Mouse (Mus musculus): ENCODE measurements around the gene Timp3.

Timp3 gene

DNA sequence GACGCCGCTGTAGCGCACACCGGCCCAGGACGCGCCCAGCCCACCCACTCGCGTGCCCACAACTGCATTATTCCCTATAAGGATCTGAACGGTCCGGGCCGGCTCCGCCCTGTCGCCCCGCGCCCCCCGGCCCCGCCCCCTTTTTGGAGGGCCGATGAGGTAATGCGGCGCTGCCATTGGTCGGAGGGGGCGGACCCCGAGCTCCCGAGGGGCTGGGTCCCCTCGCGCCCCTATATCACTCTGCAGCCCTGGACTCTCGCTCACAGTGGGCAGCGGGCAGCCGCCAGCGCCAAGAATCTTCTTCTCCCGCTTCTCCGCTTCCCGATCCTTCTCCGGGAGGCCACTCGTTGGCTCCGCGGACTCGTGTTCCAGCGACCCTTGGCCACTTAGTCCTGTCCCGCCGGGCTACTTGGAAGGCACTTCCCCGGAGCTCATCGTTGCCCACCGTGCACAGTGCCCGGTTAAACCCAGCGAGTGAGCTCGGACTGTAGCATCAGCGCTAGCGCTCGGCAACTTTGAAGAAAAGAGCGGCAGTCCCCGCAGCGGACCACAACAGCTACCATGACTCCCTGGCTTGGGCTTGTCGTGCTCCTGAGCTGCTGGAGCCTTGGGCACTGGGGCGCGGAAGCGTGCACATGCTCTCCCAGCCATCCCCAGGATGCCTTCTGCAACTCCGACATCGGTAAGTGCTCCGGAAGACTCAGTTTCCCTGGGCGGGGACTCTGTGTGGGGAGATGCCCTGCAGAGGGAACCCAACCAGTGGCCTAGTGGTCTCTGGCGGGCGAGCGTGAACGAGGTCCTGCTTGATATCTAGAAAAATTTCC lies at the start of gene Timp3:
TSS of gene Timp3 (plus strand) at position 80 of the 824 bp plus-strand sequence.
- peak; percentile 83 for DNase-seq (ENCODE audit: low read depth, low spot score)

DNA sequence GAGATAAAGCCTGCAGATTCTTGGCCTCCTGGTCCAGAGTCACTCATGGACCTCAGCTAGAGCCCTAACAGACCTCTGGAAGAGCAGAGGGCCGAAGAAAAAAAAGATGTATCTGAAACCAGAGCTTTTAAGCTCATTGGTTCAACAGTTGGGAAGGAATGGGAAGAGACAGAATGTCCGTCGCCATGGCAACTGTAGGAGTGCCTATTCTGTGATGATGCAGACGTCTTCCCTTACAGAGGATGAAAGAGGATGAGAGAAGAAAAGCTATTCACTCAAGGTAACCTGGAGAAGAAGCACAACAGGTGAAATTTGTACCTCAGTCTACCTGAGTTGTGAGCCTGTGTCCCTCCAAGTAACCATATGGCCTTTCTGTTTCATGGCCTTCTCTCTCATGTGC lies 44.0 kb upstream of the Timp3 start:
- DNase-seq (ENCODE audit: low read depth, low spot score) = peak; percentile 54

DNA sequence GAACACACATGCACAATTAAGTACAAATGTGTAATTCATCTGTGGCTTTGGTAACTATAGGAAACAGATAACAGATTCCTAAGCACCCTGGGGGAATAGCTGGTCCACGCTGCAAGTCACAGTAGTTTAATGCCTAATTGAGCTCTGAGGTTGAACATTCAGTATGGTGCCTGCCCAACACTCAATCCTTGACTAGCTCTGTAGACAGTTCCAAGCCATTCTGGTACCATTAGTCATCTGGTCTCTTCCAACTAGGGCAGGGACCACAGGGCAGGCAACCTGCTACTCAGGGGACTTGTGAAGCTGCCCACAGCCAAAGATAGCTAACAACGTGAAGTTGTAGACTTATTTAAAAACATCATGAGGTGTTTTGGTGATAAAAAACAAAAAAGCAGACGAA lies 43.1 kb upstream of the Timp3 start:
- DNase-seq (ENCODE audit: low read depth, low spot score) = no peak

DNA sequence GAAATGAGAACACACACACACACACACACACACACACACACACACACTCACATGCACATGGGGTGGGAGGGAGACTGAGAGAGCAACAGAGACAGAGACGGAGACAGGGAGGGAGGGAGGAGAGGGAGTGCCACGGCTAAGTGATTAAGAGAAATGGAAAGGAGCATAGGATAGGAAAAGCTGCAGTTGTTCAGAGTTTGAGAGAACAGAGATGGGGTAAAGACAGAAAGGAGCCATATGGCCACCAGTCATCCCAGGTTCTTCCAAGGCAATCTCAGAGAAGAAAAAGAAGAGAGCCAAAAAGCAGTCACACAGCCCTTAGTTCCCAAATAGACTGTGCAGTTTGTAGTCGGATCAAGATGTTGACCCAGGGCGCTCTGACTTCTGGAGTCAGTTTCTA lies 42.1 kb upstream of the Timp3 start:
- DNase-seq (ENCODE audit: low read depth, low spot score) = no peak

DNA sequence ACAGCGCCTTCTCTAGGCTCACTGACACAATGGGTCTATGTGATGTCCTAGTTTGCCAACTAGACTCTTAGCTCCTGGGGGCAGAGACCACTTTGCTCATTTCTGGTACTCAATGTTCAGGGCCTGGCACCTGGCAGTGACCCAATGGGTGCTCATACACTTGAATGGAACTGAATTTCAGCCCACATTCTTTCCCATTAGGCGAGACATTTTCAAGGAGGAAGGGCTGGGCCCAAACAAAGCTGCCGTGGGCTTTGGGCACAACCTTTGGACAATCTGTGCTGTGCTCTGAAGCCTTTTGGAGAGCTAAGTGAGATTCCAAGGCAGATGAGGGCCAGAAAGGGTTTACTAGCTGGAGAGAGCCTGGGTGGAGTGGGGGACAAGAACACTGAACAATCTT lies 41.2 kb upstream of the Timp3 start:
- no peak for DNase-seq (ENCODE audit: low read depth, low spot score)

DNA sequence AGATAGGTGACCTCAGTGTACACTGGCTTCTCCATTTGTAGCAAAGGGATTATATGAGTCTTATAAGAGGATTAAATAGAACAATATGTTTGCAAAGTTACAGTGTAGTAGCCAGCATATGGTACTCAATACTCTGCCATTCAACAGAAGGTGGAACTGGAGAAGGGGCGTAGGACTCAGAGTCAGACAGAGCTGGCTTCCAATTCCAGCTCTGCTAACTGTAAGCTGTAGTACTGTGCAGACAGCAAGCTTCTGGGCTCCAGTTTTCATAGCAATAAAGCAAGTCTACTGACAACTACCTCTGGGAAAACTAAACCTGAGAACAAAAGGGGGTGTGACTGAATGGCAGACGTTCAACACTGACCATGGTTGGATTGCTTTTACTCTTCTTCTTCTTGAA lies 38.4 kb upstream of the Timp3 start:
- no peak for DNase-seq (ENCODE audit: low read depth, low spot score)

DNA sequence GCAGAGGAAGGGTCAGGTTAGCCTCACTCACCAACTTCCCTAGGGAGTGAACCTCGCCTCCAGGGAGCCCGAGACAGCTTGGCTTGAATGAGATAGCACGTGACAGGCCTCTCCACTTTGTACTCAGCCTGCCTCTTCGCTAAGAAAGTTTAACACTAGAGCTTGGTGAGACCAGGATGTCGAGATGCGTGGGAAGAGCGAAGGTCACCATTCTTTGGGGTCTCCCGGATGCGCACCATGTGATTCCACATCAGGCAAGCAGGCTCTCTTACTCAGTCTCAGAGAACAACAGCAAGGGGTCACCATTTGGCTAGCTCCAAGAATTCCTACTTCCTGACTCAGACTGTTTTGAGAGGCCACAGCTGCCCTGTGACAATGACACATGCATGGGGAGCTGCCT lies 35.6 kb upstream of the Timp3 start:
- no peak for DNase-seq (ENCODE audit: low read depth, low spot score)

DNA sequence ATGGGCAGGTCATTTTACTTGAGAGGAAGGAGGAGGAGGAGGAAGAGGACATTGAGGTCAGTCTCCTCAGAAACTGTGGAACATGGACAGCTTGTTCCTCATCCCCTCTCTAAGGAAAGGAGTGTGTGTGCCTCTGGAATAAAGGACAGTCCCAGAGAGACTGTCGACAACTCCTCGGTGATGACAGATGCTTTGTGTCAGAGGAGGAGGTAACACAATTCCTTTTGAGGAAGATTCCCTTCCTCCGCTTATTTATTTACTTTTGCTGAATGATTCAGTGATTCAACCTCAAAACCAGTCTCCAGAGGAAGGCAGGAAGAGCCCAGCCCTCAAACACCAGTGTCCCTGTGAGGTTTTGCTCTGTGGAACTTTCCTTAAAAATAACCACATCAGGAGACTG lies 29.9 kb upstream of the Timp3 start:
- DNase-seq (ENCODE audit: low read depth, low spot score) = no peak

DNA sequence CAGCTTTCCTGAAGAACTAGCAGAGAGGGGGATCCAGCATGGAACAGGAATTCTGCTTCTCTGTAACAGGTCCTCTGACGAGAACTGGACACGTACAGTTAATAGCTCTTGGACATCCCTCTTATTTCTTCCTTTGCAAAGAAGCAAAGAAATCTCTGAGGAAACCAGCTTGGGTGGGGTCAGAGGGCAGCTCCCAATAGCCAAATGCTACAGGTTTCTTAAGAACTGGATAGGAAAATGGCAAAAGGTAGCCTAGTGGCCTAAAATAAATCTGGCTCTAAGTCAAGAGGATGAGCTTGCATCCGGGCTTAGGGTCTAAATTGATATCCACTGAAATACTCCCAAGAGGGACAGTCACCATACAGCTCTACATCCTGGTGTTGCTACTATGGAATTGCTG lies 27.3 kb upstream of the Timp3 start:
- DNase-seq (ENCODE audit: low read depth, low spot score) = no peak

DNA sequence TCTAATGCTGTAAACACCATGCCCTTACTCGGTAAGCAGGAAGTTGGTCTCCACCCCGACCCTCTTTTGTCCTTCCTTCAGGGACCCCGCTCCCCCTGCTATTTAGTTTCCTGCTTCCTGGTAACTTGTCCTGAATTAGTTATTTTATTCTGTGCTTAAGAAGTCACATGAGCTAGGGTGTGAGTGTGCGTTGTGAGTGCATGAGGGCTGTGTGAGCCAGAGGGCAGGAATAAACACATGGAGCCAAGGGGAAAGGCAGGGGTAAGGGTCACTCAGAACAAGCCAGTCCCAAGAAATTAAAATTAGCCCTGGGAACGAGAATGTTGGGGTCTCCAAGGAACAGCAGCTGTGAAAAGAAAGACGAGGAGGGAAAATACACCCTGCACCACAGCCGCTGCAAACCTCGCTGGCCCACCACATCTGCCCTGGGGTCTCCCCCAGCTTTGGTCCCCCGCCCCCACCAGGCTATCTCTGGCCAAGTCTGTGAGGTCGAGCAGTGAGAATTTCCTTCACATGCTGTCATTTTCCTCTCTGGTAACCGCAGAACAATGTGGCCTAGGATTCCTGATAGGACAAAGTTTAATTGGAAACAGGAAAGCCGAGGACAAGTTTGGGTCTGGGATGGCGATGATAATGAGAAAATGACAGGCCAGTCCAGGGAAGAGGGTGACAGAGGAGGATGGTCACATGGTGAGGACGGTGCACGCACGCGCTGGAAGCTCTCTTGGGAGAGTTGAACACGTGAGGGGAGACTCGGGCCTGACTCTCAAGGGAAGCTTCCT lies 26.6 kb upstream of the Timp3 start:
- no peak for DNase-seq (ENCODE audit: low read depth, low spot score)

DNA sequence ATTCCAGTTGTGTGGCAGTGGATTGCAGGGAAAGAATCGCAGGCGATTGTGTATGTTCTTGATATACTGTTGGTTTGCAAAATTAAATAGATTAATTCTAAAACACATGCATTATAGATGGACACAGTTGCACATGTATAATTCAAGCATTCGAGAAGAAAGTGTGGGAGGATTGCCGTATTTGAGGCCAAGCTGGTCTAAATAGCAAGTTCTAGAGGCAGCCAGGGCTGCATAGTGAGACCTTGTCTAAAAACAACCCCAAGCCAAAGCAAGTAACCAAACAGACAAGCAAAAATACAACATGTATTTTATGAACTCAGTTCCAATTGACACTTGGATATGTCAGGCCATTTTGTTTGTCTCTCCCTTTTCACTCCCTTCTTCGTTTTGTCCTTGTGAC lies 24.6 kb upstream of the Timp3 start:
- no peak for DNase-seq (ENCODE audit: low read depth, low spot score)

DNA sequence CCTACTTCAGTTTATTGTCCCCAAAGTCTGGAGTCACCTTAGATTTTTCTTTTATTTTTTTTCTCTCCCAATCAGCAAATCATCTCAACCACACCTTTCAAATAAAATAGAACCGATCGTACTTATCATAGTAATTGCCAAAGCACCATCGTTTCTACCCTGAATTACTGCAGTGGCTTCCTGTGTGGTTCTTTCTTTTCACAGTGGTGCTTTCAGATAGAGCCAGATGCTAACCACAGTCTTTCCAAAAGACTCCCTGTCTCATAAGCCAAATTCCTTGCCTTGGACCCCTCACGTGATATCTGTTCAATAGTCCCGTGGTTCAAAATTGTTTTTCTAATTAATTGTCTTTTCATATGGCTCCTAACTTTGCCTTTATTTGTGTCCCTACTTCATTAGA lies 22.8 kb upstream of the Timp3 start:
- DNase-seq (ENCODE audit: low read depth, low spot score) = no peak

DNA sequence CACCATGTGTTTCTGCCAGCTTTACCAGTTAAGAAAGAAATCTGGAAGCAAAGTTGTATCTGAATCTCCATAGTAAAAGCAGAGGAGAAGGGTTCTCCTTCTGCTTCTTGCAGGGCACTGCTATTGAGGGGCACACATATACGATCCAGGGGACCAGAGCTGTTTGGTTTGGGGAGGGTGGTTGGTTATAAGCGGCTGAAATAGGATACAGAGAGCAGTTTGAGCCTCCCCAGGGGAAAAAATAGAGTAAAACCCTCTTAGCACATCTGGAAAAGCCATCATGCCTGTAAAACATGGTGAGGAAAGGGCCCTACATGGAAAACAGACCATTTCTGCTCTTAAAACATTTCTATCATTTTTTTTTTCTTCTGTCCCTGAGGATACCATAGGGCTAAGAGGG lies 21.7 kb upstream of the Timp3 start:
- DNase-seq (ENCODE audit: low read depth, low spot score) = no peak

DNA sequence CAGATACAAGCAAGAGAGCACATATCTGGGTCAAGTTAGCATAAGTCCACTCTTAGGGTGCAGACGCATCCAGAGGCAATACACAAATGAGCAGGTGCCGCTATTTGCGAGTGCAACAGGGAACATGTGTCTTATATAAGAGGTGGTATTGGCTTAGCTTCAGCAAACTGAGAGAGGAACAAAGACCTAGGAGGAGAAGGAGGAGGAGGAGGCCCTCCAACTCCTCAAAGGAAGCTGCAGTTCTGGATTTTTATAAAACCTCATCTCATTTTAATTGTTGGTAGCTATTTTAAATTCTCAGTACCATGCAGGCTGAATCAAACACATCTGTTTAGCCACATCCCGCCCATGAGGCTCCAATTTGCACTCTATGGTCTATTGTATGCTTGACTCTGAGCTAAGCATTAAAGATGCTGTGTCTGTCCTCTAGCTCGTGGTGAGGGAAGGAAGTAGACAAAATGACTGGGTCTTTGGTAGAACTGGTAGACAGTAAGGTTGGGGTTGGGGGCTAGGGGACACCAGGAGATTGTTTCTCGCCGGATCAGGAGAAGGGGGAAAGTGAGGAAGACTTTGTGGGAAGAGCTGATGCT lies 20.5 kb upstream of the Timp3 start:
- no peak for DNase-seq (ENCODE audit: low read depth, low spot score)

DNA sequence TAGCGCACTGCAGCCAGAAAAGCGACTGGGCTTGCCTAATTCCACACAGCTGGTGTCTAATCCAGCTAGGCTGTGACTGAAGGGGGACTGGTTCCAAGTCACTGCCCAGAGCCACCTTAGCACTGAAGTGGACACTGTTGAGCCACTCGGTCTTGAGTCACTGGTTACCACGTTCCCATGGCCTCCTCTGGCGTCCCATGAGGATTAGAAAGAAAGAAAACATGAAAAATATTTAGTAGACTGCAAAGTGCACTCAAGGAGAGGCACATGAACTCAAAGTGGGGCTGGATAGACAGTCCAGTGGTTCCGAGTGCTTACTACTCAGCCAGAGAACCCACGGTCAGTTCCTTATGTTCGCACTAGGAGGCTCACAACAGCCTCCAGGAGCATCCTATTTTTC lies 18.9 kb upstream of the Timp3 start:
- DNase-seq (ENCODE audit: low read depth, low spot score) = no peak

DNA sequence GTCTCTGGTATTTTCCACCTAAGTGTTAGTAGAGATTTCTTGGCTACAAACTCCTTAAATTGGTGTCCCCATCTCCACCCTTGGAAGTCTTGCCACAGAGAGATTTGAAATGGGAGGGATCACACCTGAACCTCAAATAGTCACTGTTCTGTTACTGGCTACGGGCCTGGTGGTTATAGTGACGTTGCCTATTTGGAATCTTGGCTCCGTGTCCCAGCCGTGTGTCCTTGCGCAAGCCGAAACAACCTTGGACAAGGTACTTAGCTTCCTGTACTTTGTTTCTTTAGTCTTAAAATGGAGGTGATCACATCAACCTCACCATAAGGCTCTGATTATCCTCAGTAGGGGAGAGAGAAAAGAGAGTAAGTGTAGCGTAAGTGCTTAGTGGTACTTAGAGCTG lies 13.7 kb upstream of the Timp3 start:
- DNase-seq (ENCODE audit: low read depth, low spot score) = no peak

DNA sequence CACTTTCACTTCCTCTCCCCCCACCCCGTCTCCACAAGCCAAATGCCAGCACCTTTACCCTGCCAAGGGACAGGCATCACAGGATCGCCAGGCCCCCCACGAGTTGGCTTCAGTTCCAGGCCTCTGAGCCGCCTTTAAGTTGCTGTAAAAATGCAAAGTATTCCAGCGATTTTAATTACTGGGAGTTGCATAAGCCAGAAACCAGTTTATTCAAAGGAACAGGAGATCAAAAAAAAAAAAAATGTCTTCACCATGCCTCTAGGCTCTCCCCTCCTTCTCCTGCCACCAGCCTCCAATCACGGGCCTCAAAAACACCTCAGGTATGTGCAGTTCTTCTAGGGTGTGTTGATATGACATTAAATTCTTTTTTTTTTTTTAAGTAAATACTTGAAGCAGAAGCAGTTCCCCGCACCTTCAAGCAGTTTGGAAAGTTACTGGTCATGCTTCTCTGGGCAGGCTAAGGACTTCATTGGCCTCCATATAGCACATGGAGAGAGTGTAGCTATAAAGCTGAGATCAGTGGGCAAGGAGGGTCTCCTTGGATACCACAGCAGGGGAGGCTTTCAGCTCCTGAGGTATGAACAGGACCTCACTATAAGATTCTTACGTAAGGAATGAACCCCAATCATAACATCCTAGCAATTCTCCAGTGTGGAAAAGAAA lies 9.9 kb upstream of the Timp3 start:
- no peak for DNase-seq (ENCODE audit: low read depth, low spot score)

DNA sequence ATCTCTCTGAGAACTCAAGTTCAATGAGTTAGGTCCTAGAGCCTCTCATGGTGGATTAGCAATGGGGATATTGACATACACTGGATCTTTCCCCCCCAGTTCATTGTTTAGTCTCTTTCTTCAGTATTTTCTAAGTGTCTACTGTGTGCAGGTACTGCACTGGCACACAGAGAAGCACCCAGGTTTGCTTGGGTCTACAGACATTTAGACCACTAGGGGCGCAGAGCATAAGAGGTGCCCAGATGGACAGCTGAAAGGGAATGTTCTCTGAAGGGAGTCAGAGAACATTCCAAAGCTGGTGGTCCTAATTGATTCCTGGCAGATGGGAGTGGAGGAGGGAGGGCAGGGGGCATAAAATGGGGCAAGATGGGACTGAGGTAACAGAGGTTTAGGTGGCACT lies 6.3 kb upstream of the Timp3 start:
- no peak for DNase-seq (ENCODE audit: low read depth, low spot score)

DNA sequence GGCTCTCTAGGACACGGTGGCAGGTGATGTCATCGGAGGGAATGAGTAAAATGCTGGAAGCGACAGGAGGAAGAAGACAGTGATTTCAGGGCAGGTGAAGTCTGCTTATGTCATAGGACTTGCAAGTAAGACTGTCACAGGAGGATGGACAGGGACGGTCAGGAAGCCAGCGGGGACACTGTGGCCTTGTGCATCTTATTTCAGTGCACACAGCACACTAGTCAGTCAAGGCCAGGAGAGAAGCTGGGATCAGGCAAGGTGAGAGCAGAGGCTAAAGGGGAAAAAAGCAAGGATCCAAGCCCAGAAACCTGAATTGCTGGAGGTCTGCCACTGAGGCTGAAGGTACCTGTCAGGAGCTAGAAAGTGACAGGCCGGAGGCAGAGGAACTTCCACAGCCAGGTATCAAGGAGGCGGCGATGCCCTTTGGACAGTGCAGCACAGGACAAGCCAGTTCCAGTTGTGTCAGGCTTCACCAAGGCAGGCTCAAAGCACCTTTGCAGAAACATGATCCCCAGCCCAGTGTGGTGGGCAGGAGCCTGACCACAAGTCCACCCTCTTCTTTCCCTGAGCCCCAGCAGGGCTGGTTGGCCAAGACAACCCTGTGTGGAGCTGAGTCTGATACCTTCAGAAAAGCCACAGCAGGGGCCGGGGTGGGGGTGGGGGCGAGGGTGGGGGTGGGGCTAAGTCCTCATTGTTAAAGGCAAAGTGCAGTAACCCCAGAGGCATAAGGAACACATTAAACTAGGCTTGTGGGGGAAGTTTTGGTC lies 5.4 kb upstream of the Timp3 start:
- DNase-seq (ENCODE audit: low read depth, low spot score) = peak; percentile 37

DNA sequence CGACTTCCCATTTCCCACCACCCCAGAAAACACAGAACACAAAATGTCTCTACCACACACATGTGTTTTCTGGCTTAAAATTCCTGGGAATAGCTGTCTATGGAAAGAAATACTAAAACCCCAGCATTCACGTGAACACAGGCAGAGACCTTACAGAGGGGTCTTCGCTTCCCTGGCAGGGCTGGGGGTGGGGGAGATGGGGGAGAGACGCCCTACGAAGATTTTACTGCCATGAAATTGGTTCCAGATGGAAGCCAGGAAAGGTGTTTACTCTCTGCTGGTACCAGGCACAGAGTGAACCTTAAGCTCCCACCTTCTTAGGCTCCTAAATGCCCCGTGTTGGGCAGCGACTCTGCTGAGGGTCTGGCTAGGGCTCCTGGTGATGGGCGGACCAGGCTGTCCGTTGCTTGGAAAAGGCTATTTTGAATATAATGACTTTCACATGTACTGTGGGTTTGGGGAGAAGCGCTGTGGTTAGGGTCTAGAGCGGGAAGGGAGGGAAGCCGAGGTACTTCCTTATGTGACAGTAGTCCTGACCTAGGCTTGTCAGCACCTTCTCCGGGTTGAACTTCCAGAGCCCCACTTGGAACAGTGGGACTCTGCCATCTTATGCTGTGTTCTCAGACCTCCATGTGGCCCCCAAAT lies 4.6 kb upstream of the Timp3 start:
- DNase-seq (ENCODE audit: low read depth, low spot score) = peak; percentile 75

DNA sequence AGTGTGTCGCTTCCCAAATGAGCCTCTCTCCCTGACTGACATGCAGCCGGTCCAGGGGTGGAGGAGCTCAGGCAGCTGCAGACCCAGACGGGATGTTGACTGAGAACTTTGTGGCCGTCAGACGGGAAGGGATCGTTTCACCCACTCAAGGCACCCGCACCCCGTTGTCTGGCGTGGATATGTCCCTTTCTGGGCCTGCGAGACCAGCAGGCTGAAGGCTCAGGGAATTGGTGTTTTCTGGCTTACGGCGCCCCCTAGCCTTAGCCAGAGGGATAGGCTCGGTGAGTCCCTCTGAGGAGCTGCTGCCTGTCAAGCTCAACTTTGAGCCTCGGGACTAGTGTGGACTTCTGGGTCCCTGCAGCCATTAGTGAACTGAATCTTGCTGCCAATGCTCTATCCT lies 4.1 kb upstream of the Timp3 start:
- DNase-seq (ENCODE audit: low read depth, low spot score) = peak; percentile 83

All from mesoderm, embryonic 11.5 days (tissue).